Mouse (Mus musculus) ES-Bruce4 (cell line): ENCODE measurements around the gene Rfc4. TPM values are rescaled to one million over a fixed set of nuclear protein-coding genes. Genes with fewer than 3 reads are reported as not detected.
"Not testable (repeated sequence)": the region's sequence is repeated elsewhere in the genome, so short reads cannot be mapped to it uniquely, and the experiment has no call there.

Experiments
- H3K27ac ChIP-seq: 2 replicates; pipeline ENCODE4 v1.5.1; 2012; ENCODE audit warnings: low read length, inconsistent platforms; ENCODE audit not compliant: insufficient read depth
- H3K27me3 ChIP-seq: 2 replicates; pipeline ENCODE4 v1.6.1; 2012; ENCODE audit warnings: mild to moderate bottlenecking, low read length, inconsistent platforms; ENCODE audit not compliant: control insufficient read depth, poor library complexity, insufficient read depth, severe bottlenecking
- H3K36me3 ChIP-seq: 2 replicates; pipeline ENCODE4 v1.6.1; 2012; ENCODE audit warnings: inconsistent platforms, mild to moderate bottlenecking, low read length, moderate library complexity; ENCODE audit not compliant: control insufficient read depth, poor library complexity, insufficient read depth, severe bottlenecking
- H3K4me1 ChIP-seq: one replicate; pipeline ENCODE4 v1.8.1; 2011; ENCODE audit warnings: low read length; ENCODE audit not compliant: control insufficient read depth, insufficient read depth
- H3K4me3 ChIP-seq: 2 replicates; pipeline ENCODE4 v1.5.1; 2011; ENCODE audit warnings: low read depth, mild to moderate bottlenecking, low read length
- H3K9ac ChIP-seq: 2 replicates; pipeline ENCODE4 v1.6.1; 2012; ENCODE audit warnings: low read depth, mild to moderate bottlenecking, inconsistent platforms; ENCODE audit not compliant: poor library complexity, severe bottlenecking
- H3K9me3 ChIP-seq: replicated peaks from 2 replicates; pipeline ENCODE4 v1.6.1; 2012; ENCODE audit warnings: mild to moderate bottlenecking, low read length, inconsistent platforms; ENCODE audit not compliant: control insufficient read depth, poor library complexity, insufficient read depth, severe bottlenecking
- polyA plus RNA-seq: library from polyadenylated mRNA; stranded (reverse); fragments of >200 nt; gene quantifications from 2 replicates; pipeline ENCODE4 v1.2.4, GENCODE M21; 2011; ENCODE audit warnings: low read depth; ENCODE audit not compliant: missing spikeins, insufficient read depth, insufficient read length

Gene Rfc4
- polyA plus RNA-seq, 1 experiment = 73.8 TPM

GRCm38 (mm10) chr16:23087159-23087558 is 40.4 kb downstream of the Rfc4 start:
- not testable (repeated sequence) for H3K36me3 ChIP-seq, H3K9me3 ChIP-seq, H3K27me3 ChIP-seq, H3K4me3 ChIP-seq, H3K9ac ChIP-seq, H3K27ac ChIP-seq, H3K4me1 ChIP-seq

GRCm38 (mm10) chr16:23077516-23077915 is 50.0 kb downstream of the Rfc4 start:
- not testable (repeated sequence) for H3K27me3 ChIP-seq, H3K4me1 ChIP-seq, H3K36me3 ChIP-seq, H3K9ac ChIP-seq, H3K4me3 ChIP-seq, H3K9me3 ChIP-seq, H3K27ac ChIP-seq

Other genes with a start within 250 kb of the Rfc4 start
- 0.81 TPM in 1 of 2 replicates, not detected in the other for gene Ahsg, start 236.5 kb downstream of the Rfc4 start, polyA plus RNA-seq
- 2.2 TPM in 2 replicates for gene Fetub, start 209.4 kb downstream of the Rfc4 start, polyA plus RNA-seq
- not detected in 2 replicates for gene Hrg, start 176.7 kb downstream of the Rfc4 start, polyA plus RNA-seq
- gene Kng2, start 98.3 kb downstream of the Rfc4 start, polyA plus RNA-seq = 1.2 TPM in 1 of 2 replicates, not detected in the other
- gene Kng1, start 69.9 kb downstream of the Rfc4 start, polyA plus RNA-seq = 1.1 TPM in 1 of 2 replicates, not detected in the other
- 967 and 1,069 TPM in 2 replicates for gene Eif4a2, start 20.3 kb downstream of the Rfc4 start, polyA plus RNA-seq
- gene Adipoq, start 18.8 kb upstream of the Rfc4 start, polyA plus RNA-seq = not detected in 2 replicates
- 13.9 and 14.0 TPM in 2 replicates for gene St6gal1, start 97.0 kb upstream of the Rfc4 start, polyA plus RNA-seq